Mouse (Mus musculus) cerebellum, adult 11-12 months (tissue): ENCODE measurements around the gene Anapc13.
A peak's percentile ranks its signal among the peaks of the same experiment; 100 is the strongest.

Experiments used
- DNase-seq: peaks from one replicate; pipeline ENCODE4 v3.0.0; 2022

The Anapc13 gene

DNA sequence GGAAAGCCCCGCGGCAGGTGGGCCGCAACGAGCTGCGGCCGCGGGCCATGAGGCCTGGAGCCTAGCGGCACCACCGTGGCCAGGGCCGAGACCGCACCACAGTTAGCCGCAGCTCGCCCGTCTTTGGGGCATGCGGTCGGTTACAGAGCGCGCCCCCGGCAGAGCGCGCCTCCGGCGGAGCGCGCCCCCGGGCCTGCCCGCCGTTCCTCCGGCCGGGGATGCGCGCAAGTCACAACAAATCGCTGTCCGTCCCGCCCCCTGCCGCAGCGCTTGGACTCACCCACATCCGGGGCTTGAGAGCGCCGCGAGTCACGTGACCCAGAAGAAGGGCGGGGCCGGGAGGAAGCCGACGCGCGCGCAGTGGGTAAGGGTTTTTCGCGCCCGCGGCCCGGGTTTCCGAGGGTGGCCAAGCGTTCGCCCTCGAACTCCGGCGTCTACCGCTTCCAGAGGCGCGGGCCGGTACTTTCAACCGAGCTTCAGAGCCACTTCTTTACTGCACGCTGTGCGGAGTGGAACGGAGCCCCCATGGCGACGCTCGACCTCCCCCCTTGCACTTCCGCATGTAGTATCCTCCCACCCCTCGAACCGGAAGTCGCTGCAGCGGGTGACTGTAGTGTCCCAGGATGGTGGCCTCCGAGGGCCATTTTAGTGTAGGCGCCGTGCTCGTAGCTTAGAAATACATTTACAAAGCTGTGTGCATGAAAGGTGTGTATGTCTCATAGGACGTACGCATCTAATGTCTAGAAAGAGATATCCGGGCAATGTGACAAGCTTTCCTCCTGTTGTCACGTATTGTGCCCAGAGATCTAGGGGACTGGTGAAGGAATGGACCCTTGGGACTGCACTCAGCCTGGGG lies at the start of gene Anapc13, which contains the start of gene Cep63:
TSS of gene Anapc13 (plus strand) at position 314 of the 856 bp plus-strand sequence.
TSS of gene Cep63 (minus strand) at position 552 of the 856 bp plus-strand sequence.
- DNase-seq: peak; percentile 98

DNA sequence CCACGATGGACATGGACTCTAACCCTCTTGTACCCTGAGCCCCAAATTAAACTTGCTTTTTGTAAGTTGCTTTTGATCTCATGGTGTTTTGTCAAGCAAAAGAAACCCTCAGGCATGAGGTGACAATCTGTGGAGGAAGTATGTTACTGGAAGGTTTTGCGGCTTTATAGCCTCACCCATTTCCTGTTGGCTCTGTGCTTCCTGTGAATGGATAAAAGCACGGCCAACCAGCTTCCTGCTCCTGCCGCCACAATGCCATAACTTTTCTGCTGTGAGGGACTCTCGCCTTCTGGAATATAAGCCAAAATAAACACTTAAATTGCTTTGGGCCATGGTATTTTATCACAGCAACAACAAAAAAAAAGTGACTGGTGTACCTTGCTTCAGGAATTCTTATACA lies 48.6 kb upstream of the Anapc13 start:
- DNase-seq: no peak

DNA sequence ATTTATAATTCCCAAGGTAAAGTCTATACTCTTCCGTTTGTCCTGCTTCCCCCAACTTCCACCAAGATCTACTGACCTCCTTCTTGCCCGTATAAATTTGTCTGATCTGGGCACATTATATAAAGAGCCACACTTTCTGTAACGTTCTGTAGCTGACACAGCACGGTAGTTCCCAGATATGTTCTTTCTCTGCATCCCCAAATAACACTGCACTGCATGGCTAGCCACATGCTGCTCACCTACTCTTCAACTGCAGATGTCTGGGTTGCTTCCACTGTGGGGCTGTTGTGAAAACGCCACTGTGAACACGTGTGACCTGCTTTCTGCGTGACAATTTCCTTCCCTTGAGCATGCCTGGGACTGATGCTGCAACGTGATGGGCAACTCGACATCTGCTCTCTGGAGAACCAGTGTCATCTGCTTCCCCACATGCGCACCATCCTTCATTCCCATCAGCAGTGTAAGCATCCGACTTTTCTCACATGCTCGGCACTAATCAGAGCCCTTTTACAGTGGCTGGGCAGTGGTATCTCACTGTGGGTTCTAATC lies 44.1 kb upstream of the Anapc13 start:
- no peak for DNase-seq

DNA sequence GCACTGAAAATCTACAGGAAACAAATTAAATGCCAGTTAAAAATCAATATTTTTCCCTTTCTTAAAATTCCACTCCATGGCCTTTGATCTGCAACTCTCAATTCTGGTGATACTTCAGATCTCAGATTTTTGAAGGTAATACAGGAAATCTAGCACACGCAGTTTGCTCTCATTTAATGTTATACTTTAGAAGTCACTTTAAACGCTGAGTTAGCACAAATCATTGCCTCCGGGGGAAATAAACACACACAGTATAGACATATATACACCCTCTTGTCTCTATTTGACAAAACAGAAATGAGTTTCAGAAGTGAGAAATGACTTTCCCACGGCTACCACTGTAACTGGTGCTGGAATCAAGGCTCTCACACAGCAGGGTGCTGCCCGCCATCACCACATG lies 38.7 kb upstream of the Anapc13 start:
- no peak for DNase-seq

DNA sequence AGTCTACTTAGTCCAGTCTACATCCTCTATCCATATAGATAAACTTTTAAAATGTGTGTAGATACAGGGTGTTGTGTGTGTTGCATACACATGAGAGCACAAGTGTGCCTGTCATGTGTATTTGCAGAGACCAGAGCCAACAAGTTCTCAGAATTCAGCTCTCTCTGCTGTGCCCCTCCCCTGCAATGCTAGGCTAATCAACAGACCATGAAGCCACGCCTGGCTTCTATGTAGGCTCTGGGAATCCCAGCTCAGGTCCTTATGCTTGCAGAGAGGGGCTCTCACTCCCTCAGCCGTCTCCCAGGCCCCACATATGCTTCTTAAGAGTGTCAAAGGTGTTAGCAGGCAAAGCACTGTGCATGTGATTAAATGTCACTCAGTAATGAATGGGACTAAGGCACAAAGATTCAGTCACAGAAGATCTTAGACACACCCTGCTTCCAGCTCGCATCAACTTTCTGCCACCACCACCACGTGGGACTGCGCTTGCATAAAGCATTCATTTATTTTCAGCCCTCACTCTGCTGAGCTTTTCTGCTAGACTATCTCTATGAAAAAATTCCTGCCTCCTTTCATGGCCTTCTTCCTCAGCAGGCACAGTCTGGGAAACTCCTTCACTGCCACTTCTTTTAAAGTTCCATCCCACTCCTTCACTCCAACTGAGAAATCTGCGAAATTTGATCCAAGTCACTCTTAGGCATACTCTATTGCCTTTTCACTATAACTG lies 31.3 kb upstream of the Anapc13 start:
- no peak for DNase-seq

DNA sequence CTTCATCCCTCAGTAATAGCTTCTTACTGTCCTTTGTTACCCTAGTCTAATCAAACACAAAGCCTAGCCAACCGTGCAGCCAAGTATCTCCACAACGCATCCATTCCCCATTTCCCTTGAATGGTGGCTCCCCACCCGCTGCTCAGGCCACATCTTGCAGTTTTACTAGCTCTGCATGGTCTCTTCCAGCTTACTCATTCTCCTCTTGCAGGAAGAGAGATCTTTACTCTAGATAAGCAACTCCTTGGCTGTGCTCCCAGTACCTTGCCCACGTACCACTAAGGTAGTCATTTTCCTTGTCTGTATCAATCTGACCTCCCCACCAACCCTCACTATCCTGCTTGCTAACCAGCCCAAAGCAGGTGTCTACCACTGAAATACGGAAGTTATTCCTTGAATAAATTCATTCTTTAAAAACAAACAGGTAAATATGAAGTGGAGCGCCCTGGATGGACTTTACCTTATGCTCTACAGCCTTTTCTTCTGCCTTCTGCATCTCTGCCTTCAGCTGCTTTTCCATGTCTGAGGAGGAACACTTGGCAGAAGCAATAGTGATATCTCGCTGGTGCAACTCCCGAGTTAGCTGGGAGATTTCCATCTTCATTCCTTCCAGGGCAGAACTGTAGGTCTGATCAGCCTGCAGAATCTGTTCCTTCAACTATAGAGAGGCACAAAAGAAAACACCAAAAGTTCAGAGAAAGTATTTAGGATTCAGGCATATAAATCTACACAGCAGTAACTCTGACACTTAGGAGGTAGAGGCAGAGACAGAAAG lies 30.2 kb upstream of the Anapc13 start:
- no peak for DNase-seq

DNA sequence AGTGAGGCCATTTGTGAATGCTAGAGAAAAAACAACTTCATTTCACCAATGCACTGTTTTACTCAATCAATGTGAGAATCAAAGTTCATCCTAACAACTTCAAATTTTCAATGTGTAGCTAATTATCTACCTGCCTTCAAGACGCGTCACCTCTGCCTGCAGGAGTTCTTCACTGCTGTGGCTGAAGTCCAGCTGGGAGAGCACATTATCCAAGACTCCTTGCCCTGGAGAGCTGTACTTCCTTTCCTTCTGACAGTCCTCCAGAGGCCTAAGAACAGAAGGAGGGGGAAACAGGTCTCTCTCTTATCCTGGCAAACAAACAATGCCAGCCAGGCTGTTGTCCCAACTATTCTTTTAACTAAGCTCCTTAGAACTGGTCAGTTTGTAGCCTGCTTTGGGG lies 24.9 kb upstream of the Anapc13 start:
- DNase-seq: no peak

DNA sequence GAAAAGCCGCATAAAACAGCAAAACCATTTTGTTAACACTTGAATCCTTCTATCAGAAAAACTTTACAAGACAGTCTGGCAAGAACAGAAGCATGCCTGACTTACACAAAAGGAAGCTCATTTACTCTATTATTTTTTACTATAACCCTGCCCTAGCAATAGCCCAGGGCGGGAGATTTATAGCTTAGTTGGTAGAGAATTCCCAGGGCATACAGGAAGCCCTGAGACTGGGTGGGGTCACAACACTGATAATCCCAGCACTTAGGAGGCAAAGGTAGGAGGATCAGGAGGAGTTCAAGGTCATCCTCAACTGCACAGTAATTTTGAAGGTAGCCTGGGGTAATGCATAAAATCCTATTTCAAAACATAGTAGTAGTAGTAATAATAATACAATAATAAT lies 24.4 kb upstream of the Anapc13 start:
- DNase-seq: no peak

DNA sequence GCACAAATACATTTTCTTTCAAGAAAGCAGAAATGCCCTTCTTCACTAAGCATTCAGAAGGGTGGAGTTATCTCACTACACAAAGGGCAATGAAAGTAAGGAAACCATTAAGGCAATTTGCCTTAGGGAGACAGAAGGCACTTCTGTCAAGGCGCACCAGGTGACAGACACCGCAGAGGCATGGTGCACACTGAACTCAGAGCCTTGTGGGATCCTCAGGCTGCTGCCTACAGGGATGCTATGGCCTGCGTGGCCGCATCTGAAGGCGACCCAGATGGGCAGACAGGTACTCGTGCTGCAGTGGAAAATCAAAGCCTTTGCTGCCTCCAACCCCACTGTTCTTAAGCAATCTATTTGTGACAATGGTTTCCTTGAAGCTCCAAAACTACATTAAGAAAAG lies 20.9 kb upstream of the Anapc13 start:
- no peak for DNase-seq

DNA sequence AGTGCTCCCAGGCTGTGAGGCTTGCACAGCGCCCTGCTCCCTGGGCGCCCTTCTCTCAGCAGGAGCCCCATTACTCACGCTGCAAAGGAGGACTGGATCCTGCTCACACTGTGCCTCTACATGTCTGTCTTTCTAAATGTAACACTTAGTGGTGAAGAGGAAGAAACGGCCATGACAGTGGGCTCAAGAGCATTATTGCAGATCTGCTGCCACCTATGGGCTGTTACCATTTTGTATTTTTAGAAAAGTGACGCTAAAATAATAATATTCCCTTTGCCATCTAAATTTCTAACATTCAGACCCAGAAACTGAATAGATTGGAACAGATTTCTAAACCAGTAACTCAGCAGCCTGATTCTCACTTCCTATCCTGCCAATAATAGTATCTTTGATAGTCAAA lies 18.6 kb upstream of the Anapc13 start:
- no peak for DNase-seq

DNA sequence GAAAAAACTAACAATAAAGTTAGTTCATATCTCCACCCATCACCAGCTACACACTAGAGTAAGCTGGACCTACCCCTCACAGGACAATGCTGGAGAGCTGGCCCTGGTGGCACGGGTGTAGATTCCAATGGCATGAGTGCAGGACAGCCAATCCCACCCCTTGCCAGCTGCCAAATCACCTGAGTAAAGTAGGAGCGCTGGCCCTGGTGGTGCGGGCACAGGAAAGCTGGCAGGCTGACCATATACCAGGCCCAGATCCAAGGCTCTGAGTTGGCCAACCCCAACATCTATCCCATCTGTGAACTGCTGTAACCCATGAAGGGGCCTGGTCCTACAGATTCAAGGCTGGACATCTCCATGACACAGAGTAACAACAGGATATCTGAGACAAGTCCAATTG lies 16.9 kb upstream of the Anapc13 start:
- no peak for DNase-seq

DNA sequence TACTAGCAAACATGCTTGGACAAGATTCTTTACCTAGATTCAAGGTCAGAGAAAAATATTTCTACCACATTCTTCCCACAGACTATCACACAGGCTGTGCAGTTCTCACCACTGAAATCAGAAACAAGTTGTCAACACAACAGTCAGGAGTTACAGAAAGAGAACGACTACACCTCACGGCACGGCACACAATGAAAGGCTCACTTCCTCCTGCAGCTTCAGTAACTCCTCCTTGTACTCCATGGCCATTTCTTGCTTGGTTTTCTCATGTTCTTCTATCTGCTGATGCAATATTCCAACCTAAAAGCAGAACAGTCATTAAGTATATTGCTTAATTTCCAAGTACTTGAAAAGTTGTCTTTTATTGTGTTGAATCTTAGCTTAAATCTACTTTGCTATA lies 11.0 kb upstream of the Anapc13 start:
- DNase-seq: no peak

DNA sequence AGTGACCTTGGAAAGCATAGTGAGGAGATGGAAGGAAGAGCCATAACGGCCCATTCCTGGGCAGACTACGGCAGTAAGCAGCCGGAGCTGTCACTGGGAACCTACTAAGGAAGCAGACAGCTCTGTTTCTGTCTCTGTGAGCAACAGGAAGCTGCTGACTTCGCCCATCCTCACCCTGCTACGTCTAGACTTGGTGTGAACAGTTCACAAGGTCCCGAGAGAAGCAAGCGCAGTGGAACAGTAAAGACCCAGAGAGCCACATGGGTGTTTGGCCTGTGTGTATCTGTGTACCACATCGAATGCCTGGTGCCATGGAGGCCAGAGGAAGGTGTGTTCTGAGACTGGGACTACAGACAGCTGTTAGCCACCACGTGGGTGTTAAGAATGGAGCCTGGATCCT lies 9.8 kb upstream of the Anapc13 start:
- DNase-seq: no peak

DNA sequence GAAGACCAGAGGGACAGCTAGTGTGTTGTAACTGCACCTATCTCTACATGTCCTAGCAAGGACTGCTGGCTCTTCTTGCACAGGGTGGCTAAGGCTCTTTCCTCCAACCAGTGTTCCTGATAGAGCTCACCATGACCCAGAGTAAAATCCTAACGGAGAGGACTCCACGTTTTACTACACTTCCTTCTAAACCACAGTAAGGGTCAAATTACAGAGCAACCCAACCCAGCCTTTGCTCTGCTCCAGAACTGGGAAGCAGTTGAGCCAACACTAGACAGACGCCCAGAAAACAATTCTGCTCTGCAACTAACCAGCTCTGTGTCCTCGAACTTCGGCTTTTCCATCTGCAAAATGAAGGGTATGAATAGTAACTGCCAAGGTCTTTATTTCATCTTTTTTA lies 4.7 kb upstream of the Anapc13 start:
- no peak for DNase-seq

DNA sequence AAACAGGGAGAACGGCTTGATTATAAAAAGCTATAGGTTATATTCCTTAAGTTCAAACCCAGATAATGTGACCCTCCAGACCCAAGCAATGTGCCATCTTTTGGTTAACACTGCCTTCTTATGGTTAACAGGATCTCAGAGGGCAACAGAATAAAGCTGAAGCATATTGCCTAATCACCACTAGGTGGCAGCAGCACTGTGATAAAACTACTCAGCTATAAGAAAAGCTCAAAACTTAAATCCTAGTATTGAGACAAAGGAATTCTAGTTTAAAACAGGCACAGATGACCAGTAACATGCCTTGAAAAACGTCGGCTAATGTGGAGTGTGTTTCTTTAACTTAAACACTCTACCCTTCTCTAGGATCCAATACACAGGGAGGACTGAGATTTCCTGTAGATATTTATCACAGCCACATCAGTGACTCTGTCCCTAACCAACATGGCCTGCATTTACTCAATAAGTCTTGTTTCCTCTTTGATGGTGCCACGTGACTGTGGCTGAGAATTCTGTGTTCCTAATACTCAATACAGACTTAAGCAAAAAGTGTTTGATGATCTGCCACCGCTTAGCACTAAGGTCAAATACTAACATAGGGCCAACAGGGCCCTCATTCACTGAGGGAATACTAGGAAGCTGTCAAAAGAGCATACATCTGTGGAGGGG lies 3.8 kb upstream of the Anapc13 start:
- DNase-seq: no peak

DNA sequence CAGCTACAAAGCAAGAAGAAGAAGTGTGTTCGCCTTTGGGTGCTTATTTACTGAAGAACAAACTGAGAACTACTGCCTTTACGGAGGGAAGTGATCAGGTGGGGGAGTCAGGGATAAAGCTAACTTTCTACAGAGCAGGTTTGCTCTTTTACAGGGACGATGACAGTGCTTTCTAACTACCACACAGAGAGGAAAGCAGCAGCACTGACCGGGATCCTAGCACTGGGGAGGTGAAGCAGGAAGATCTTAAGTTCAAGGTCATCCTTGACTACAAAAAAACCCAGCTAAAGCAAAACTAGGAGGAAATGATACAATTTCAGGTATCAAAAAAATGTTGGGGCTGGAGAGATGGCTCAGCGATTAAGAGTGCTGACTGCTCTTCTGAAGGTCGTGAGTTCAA lies 3.2 kb upstream of the Anapc13 start:
- DNase-seq: no peak

DNA sequence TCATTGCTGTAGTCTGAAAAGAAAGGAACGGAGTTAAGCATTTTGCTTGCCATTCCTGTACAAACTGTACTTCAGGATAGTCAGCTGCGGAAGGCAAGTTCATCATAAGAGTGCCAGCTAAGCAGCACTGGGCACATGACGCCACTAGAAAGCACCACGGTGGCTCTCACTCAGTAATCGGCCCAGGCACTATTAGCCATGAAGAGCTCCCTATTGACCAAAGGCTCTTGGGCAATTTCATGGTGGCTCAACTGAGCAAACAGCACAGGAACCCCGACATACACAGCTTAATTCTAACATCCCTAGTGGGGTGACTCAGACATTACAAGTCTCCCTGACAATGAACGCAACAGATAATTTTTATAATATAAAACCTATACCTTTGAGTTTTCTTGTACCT lies 2.5 kb upstream of the Anapc13 start:
- no peak for DNase-seq

DNA sequence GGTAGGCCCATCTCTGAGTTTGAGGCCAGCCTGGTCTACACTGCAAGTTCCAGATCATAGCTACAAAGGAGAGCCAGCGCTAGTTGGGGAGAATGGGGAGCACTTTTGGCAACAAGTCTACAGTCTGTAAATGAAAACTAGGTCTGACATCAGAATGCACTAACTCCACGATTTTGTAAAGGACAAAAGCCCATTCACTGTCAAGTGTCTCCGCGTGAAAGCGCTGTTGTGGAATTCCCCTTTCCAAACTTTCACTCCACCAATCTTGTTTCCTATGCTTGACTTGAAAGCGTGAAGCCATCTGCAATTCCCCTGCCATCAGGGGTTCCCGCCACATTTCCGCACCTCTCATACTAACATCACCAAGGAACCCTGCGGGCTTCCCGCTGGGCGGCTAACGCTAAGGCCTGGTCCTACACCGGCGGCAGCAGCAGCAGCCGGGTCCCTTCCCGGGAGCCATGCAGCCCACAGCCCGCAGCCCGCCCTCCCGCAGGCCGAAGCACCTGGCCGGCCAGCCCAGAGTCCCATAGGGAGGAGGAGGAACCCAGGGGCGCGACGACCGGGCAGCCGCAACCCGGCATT lies 604 bp upstream of the Anapc13 start:
- no peak for DNase-seq

DNA sequence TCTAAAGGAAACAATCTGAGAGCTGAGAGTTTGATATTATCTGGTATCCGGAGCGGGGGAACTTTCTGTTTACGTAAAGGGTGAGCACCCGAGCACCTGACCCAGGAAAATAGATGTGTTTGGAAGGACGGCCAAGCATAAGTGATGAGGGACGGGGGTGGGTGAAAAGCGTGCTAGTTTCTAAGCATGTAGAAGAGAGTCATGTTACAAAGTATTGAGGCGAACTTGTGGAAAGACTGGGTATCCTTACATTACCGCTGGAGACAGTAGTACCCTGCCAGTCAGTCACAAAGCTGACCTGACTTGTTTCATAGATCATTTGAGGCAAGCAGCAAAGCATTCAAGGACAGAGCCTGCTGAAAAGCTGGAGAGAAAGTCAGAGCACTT lies 736 bp downstream of the Anapc13 start:
- DNase-seq: no peak

DNA sequence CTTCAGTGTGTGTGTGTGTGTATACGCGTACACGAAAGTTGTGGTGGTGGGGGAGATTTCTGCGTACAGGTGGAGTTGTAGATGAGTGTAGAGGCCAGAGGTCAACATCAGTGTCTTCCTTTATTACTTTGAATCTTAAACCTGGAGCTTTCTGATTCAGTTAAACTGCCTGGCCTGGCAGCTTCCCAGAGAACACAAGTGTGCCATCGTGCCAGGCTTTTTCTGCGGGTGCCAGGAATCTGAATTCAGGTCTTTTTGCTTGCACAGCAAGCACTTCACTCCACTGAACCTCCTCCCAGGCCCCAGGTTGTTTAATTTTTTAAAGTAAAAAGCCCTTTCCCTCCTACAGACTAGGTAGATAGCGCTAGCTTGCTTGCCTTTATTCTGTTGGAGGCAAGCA lies 1.3 kb downstream of the Anapc13 start:
- peak; percentile 50 for DNase-seq

DNA sequence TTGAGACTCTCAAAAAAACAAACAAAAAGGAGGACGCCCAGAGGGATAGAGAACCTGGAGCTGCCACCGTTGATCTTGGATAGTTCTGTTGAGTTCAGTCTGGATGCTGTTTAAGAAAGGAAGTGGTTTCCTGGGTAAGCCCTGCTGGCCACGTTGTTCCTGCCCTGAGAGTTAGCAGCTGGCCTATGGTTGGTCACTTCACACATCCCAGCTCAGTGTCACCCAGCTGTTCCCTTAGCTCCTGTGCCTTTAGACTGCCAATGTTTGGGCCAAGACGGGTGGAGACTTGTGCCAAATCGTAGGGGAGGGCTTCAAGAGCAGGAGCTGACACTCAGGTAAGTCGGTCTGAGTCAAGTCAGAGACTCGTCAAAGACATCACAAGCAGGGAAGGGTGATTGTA lies 3.0 kb downstream of the Anapc13 start:
- no peak for DNase-seq

DNA sequence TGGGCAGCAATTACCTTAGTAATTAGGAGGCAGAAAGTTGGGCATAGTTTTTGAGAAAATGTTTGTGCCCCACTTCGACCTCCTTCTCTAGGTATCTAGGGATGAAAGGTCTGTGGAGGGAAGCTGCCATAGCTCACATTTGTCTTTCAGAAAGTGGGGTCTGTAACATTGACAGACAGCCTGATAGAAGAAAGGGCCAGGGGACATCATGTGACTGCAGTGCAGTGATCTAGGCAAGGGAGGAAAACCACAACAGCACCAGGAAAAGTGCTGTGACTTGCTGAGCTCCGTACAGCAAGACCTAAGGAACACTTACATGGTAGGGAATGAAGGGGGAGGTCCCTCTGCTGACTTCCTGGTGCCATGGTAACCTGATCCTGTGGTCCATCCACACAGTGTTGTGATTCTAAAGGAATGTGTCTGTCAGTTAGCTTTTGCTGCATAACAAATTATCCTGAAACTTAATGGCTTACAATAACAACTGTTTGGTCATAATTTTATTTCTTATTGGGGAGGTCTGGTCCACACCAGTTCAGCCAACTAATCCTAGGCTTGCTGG lies 5.6 kb downstream of the Anapc13 start:
- DNase-seq: no peak
